Mouse (Mus musculus) liver, postnatal 0 days (tissue): ENCODE results near the gene Mrgprg.

Experiments used
- CTCF ChIP-seq: sonication (generic); IDR thresholded peaks from 2 replicates; pipeline ENCODE4 v1.5.1; 2016; ENCODE audit warnings: antibody characterized with exemption, low read depth
- EP300 ChIP-seq: IDR thresholded peaks from 2 replicates; pipeline ENCODE4 v1.6.1; 2016; ENCODE audit warnings: antibody characterized with exemption, low read depth, mild to moderate bottlenecking

DNA sequence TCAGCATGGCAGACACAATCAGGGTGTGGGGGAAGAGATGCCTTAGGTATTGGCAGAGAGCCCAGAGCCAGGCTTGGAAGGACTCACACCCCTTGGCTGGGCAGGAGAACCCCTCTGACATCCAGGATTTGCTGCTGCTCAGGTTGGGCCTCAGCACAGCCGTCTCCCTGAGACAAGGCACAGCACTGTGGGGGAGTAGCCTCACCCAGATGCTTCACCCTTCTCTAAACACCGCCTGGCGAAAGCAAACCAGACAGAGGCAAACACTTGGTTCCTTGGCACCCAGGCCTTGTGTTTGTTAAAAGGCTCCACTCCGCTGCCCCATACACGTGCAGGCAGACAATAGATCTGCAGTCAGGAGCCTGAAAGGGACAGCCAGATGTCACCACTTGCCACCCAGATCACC, 28.2 kb downstream of the Mrgprg start:
- TF ChIP-seq CTCF (no peak), EP300 (no peak)
